Mouse (Mus musculus) ES-Bruce4 (cell line): ENCODE measurements around the gene Zfp239.

ENCODE experiments used
- CTCF ChIP-seq: IDR thresholded peaks from one replicate; pipeline ENCODE4 v1.8.1; 2011; ENCODE audit warnings: low read depth, low read length
- EP300 ChIP-seq: IDR thresholded peaks from 2 replicates; pipeline ENCODE4 v1.6.1; 2011; ENCODE audit warnings: low read depth, low read length; ENCODE audit not compliant: insufficient read depth
- POLR2A ChIP-seq: IDR thresholded peaks from one replicate; pipeline ENCODE4 v1.8.1; 2011; ENCODE audit warnings: low read length; ENCODE audit not compliant: insufficient read depth

GRCm38 (mm10) chr6:117905260-117905930 lies 43.5 kb downstream of the Zfp239 start:
- TF ChIP-seq POLR2A (no peak), CTCF (no peak), EP300 (no peak)
